Mouse (Mus musculus) stomach, embryonic 14.5 days (tissue): ENCODE measurements around the gene Uvrag. TPM values are rescaled to one million over a fixed set of nuclear protein-coding genes. Genes with fewer than 3 reads are reported as not detected.
A peak's percentile ranks its signal among the peaks of the same experiment; 100 is the strongest.

ENCODE experiments used
- ATAC-seq: fragments of 200-750 bp; cut with Nextera tagmentation; 2 replicates; pipeline ENCODE4 v1.8.0; 2017; ENCODE audit warnings: low read depth, moderate TSS enrichment; ENCODE audit not compliant: insufficient number of reproducible peaks, insufficient read depth, low FRiP score
- H3K27ac ChIP-seq: fragments of 300-500 bp; sonication (generic); 2 replicates; pipeline ENCODE4 v1.5.1; 2014; ENCODE audit warnings: mild to moderate bottlenecking, low read length, moderate library complexity, mixed read lengths
- H3K27me3 ChIP-seq: fragments of 300-500 bp; sonication (generic); 2 replicates; pipeline ENCODE4 v1.6.1; 2014; ENCODE audit warnings: low read length, control low read depth, mixed read lengths; ENCODE audit not compliant: control insufficient read depth, insufficient read depth
- H3K36me3 ChIP-seq: fragments of 300-500 bp; sonication (generic); 2 replicates; pipeline ENCODE4 v1.6.1; 2014; ENCODE audit warnings: mild to moderate bottlenecking, control low read depth, low read length, moderate library complexity, mixed read lengths; ENCODE audit not compliant: control insufficient read depth, insufficient read depth
- H3K4me1 ChIP-seq: fragments of 300-500 bp; sonication (generic); 2 replicates; pipeline ENCODE4 v1.6.1; 2014; ENCODE audit warnings: low read length, control low read depth, mixed read lengths; ENCODE audit not compliant: control insufficient read depth, insufficient read depth
- H3K4me2 ChIP-seq: fragments of 300-500 bp; sonication (generic); replicated peaks from 2 replicates; pipeline ENCODE4 v1.6.1; 2014; ENCODE audit warnings: low read depth, low read length, control low read depth
- H3K4me3 ChIP-seq: fragments of 300-500 bp; sonication (generic); 2 replicates; pipeline ENCODE4 v1.5.1; 2014; ENCODE audit warnings: low read depth, low read length, control low read depth
- H3K9ac ChIP-seq: fragments of 300-500 bp; sonication (generic); replicated peaks from 2 replicates; pipeline ENCODE4 v1.6.1; 2014; ENCODE audit warnings: low read depth, mild to moderate bottlenecking, control low read depth, low read length, moderate library complexity, mixed read lengths
- H3K9me3 ChIP-seq: fragments of 300-500 bp; sonication (generic); 2 replicates; pipeline ENCODE4 v1.6.1; 2016; ENCODE audit warnings: low read depth, low read length, control low read depth; ENCODE audit not compliant: control insufficient read depth
- WGBS: fragments of 180-500 bp; shearing (Covaris S2); extraction: QIAGEN DNeasy Blood & Tissue Kit; methylation state at CpG from one replicate; pipeline ENCODE4 v1.1.7; 2014; 5-methylcytosine and 5-hydroxymethylcytosine counted together
- polyA plus RNA-seq: library from polyadenylated mRNA; unstranded; fragments of >200 nt; fragmentation: Nextera tagmentation; extraction: Ambion mirVana; gene quantifications from 2 replicates; pipeline ENCODE4 v1.2.1, GENCODE M21; 2014

Uvrag gene
- polyA plus RNA-seq, 1 experiment from 2014 or later, result 23.9 TPM

GRCm38 (mm10) chr7:99159446-99159845 is 18.5 kb upstream of the Uvrag start:
- Histone ChIP-seq H3K4me3 (no peak overlapping the region), H3K27me3 (no peaks in the 10 kb centered on the region), H3K9ac (no peak overlapping the region), H3K4me2 (no peak overlapping the region), H3K27ac (no peak overlapping the region), H3K4me1 (peaks cover 17% of the 10 kb centered on the region), H3K36me3 (no peaks in the 10 kb centered on the region), H3K9me3 (no peaks in the 10 kb centered on the region)
- WGBS, result 94% methylated on average over 2 of the region's 2 CpGs
- ATAC-seq, result no peak

- H3K27me3 ChIP-seq, result no peaks in the 10 kb centered on the region
- no peak for ATAC-seq
- H3K4me1 ChIP-seq, result peaks cover 17% of the 10 kb centered on the region
- H3K27ac ChIP-seq, result no peak overlapping the region
- no peaks in the 10 kb centered on the region for H3K36me3 ChIP-seq
- no peak overlapping the region for H3K4me3 ChIP-seq
- H3K4me2 ChIP-seq, result no peak overlapping the region
- no peaks in the 10 kb centered on the region for H3K9me3 ChIP-seq
- H3K9ac ChIP-seq, result no peak overlapping the region
- 73% methylated on average over 5 of the region's 5 CpGs for WGBS
These were observed 18.0 kb upstream of the Uvrag start for GRCm38 (mm10) chr7:99158904-99159303.

DNA sequence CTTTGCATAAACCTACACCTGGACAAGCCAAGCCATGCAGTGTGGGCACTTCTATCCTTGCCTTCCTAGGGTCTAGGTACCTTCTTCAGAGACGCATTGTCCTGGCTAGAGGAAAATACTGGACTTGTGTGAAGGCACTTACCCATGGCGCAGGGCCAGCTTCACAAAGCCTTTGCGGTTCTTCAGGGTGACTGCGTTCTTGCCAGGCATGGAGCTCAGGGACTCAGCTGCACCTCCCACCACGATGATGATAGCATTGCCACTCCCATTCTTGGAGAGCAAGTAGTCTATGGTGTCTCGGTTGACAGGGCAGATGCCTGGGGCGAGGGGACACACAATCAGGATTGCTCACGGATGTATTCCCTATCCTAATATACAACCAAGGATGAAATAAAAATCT is 17.1 kb upstream of the Uvrag start:
- Histone ChIP-seq H3K27ac (no peak overlapping the region), H3K36me3 (no peaks in the 10 kb centered on the region), H3K4me1 (peaks cover 13% of the 10 kb centered on the region), H3K27me3 (no peaks in the 10 kb centered on the region), H3K4me2 (no peak overlapping the region), H3K9ac (no peak overlapping the region), H3K4me3 (no peak overlapping the region), H3K9me3 (no peaks in the 10 kb centered on the region)
- WGBS, result 86% methylated on average over 8 of the region's 8 CpGs
- ATAC-seq, result no peak

DNA sequence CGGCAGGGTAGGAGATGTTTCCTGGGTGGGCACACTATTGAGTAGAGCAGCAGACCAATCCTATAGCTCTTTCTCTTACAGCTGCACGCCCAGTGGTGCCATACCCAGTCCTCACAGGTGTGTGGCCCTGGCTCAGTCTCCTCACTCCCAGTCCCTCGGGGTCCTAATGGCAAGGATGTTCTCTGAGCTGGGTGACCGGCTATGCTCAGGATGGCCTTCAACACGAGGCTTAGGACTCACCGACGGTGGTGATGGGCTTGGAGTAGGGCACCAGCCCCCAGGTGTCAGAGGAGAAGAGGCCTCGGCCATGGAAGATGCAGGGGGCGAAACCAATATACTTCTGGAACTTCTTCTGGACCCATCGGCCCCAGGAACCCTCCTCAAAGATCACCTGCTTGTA is 15.8 kb upstream of the Uvrag start:
- Histone ChIP-seq H3K4me2 (no peak overlapping the region), H3K9ac (no peak overlapping the region), H3K27me3 (no peaks in the 10 kb centered on the region), H3K36me3 (no peaks in the 10 kb centered on the region), H3K4me1 (peaks cover 13% of the 10 kb centered on the region), H3K4me3 (no peak overlapping the region), H3K9me3 (no peaks in the 10 kb centered on the region), H3K27ac (no peak overlapping the region)
- WGBS, result 78% methylated on average over 10 of the region's 10 CpGs
- ATAC-seq, result no peak

DNA sequence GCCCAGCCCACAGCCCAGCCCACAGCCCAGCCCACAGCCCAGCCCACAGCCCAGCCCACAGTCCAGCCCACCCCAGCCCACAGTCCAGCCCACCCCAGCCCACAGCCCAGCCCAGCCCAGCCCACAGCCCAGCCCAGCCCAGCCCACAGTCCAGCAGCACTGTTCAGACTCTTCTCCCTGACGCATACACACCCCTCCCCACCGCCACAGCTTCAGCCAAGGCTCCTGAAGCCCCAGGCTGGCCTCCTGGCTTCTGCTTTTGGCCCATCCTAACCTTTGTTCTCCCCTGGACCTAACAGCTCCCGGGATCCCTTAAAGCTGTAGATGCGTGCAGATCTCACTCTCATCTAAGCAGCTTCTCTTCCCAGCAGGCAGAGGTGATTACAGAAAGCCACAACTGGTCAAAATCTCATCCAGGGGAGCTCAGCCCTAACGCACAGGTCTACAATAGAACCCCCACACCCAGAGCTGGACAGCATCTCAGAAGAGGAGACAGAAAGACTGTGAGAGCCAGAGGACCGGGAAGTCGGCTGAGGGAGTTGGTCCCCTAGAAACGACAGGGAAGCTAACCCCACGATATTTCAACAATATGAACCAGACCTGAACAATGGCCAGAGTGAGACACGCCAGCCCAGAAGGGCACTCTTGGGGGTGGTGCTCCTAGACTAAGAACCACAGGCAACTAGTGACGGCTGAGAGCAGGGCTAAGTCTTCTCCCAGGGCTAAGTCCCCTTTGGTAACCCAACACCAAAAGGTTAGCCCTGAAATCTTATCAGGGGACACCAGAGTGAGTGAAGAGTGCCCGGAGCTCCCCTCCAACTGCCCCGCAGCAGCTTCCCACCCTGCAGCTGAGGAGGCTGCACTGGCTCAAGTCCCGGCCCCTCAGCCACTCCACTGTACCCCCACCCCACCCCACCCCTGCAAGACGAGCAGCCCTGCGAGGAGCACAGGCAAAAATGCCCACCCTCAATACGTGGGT is 14.7 kb upstream of the Uvrag start:
- H3K9me3 ChIP-seq, result no peaks in the 10 kb centered on the region
- 10% methylated on average over 17 of the region's 17 CpGs for WGBS
- peaks cover 13% of the 10 kb centered on the region for H3K4me1 ChIP-seq
- peak; percentile 84 for ATAC-seq
- H3K4me3 ChIP-seq, result no peak overlapping the region
- no peaks in the 10 kb centered on the region for H3K27me3 ChIP-seq
- no peak overlapping the region for H3K9ac ChIP-seq
- no peaks in the 10 kb centered on the region for H3K36me3 ChIP-seq
- H3K27ac ChIP-seq, result no peak overlapping the region
- H3K4me2 ChIP-seq, result peak overlapping the region; percentile 44

- ATAC-seq, result peak; percentile 42; the same call in 1 of the 2 replicates
- H3K9me3 ChIP-seq, result no peaks in the 10 kb centered on the region
These were observed 13.8 kb upstream of the Uvrag start for GRCm38 (mm10) chr7:99154648-99155151.

DNA sequence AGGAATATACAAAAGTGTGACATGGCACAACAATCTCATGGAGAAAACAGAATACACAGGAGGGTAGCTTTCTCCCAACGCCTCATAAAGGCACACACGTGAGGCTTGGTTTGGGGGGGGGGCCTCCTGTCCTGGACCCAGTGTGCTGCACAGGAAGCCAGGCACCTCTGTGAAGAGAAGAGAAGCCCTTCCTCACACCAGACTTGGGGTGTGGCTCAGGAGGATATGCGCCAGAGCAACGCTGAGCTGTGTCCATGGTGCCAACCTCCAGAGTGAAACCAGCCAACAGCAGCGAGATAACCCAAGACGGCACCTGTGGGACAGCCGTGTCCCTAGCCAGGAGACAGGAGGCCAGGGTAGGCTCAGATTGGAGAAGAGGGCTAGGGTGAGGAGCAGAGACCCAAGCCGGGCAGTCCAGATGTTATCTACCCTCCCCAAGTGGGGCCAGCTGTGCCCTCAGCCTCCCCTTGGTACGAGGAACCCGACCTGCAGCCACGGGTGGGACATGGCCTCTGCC is 12.8 kb upstream of the Uvrag start:
- Histone ChIP-seq H3K4me3 (no peak overlapping the region), H3K4me1 (peaks cover 13% of the 10 kb centered on the region), H3K27ac (no peak overlapping the region), H3K9ac (no peak overlapping the region), H3K36me3 (no peaks in the 10 kb centered on the region), H3K27me3 (no peaks in the 10 kb centered on the region), H3K9me3 (no peaks in the 10 kb centered on the region), H3K4me2 (no peak overlapping the region)
- 91% methylated on average over 11 of the region's 11 CpGs for WGBS
- ATAC-seq, result no peak

More at GRCm38 (mm10) chr7:99154648-99155151, 13.8 kb upstream of the Uvrag start:
- Histone ChIP-seq H3K27me3 (no peaks in the 10 kb centered on the region), H3K9ac (no peak overlapping the region), H3K36me3 (no peaks in the 10 kb centered on the region), H3K4me3 (no peak overlapping the region), H3K27ac (no peak overlapping the region), H3K4me1 (peaks cover 13% of the 10 kb centered on the region), H3K4me2 (no peak overlapping the region)
- 63% methylated on average over 8 of the region's 8 CpGs for WGBS

DNA sequence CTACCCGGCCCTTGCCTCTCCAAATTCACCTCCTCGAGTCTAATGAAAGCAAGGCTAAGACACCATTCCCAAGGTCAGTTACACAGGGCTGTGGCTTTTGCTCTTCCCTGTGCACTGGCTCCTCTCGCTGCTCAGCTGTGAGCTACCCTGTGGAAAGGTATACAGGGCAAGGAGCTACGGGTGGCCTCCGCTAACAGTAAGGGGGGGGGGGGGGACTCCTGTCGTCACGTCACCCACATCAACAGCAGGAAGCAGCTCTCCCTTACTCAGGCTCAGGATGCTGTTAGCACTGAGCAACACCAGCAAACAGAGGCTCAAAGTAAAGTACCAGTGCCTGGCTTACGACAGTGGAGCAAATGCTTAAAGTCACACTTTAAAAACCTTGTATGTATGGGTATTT is 11.8 kb upstream of the Uvrag start:
- no peaks in the 10 kb centered on the region for H3K36me3 ChIP-seq
- H3K4me2 ChIP-seq, result no peak overlapping the region
- no peak overlapping the region for H3K9ac ChIP-seq
- H3K27ac ChIP-seq, result no peak overlapping the region
- no peak for ATAC-seq
- no peaks in the 10 kb centered on the region for H3K9me3 ChIP-seq
- WGBS, result 81% methylated on average over 8 of the region's 8 CpGs
- H3K4me1 ChIP-seq, result peaks cover 13% of the 10 kb centered on the region
- no peak overlapping the region for H3K4me3 ChIP-seq
- no peaks in the 10 kb centered on the region for H3K27me3 ChIP-seq
